Mouse (Mus musculus) erythroblast, embryonic 14.5 days (primary cell): ENCODE measurements around the gene Anpep.

Experiments used
- GATA1 ChIP-seq: IDR thresholded peaks from 2 replicates; pipeline ENCODE4 v1.6.1; 2012; ENCODE audit warnings: low read length, inconsistent platforms, mixed read lengths
- TAL1 ChIP-seq: IDR thresholded peaks from 3 replicates; pipeline ENCODE4 v1.6.1; 2012; ENCODE audit warnings: low read length, inconsistent platforms, mixed read lengths

GRCm38 (mm10) chr7:79900753-79901152 is 39.9 kb upstream of the Anpep start:
- no peak for TF ChIP-seq GATA1
- TF ChIP-seq TAL1: no peak
